Mouse (Mus musculus): Measurements from ENCODE around the gene Ralgds. TPM values are rescaled to one million over a fixed set of nuclear protein-coding genes. Genes with fewer than 3 reads are reported as not detected.

Ralgds gene
- polyA plus RNA-seq, 1 experiment = 5.2 TPM

DNA sequence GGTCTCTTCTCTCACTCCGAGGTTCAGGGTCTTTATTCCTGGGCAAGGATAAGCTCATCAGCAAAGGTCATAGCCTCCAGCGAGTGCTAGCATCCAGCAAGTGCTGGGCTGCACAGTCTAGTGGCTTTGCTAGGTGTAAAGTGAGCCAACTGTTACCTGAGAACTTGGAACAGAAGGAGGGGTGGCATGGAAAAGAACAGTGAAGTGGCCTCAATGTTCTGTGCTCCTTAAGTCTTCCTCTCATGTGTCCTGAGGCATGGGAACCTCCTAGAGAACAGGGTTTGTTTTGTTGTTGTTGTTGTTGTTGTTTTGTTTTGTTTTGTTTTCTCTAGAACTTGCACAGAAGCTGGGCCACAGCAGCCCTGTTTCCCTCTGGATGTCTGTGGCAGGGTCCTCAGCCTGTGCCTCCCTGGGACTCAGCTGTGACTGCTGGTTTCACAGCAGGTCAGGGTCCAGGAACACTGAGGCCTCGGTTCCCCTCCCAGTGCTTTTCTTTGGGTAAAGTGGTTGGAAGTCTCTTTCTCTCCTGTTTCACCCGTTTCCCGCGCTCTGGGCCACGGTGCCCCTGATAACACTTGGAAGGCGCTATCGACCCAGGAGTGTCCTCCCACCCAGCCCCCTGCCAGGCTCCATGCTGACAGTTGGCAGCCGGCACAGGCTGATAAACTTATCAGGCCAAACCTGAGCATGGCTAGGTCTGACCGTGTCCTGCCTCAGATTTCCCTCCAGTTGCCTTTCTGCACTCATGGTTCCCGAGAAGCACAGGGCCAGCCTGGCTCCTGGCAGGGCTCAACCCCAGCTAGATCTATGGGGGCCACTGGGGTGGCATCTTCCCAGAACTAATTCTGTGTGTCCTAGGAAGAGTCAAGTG, 89.0 kb downstream of the Ralgds start:
- H3K4me1 ChIP-seq (ENCODE audit: control insufficient read depth, insufficient read depth, low read length) = peaks cover 14% of the 10 kb centered on the region
- WGBS = 48% methylated on average over 12 of the region's 12 CpGs
- H3K27ac ChIP-seq (ENCODE audit: control insufficient read depth, insufficient read depth, low read depth, low read length, poor library complexity) = peak overlapping the region; percentile 76
- H3K4me3 ChIP-seq (replicated peaks; ENCODE audit: control insufficient read depth, low read depth, low read length) = no peak overlapping the region
- TF ChIP-seq CTCF (IDR thresholded peaks at IDR 0.05; ENCODE audit: control insufficient read depth, insufficient read depth, low read length) = no peak
- TF ChIP-seq POLR2A (IDR thresholded peaks at IDR 0.05; ENCODE audit: borderline replicate concordance, control insufficient read depth, low read depth, low read length) = peak; percentile 58; the same call in 1 of the 2 replicates

Other genes starting within 250 kb of the Ralgds start
- gene Ppp1r26, start 66.3 kb upstream of the Ralgds start, polyA plus RNA-seq (2011; ENCODE audit: insufficient read depth, insufficient read length, low replicate concordance, missing spikeins) = 0.29 and 0.45 TPM in 2 replicates
- 6.8 TPM in 1 of 2 replicates, not detected in the other for gene 1700007K13Rik, start 46.8 kb upstream of the Ralgds start, polyA plus RNA-seq (2011; ENCODE audit: insufficient read depth, insufficient read length, low replicate concordance, missing spikeins)
- gene Mrps2, start 45.1 kb upstream of the Ralgds start, polyA plus RNA-seq (2011; ENCODE audit: insufficient read depth, insufficient read length, low replicate concordance, missing spikeins) = 8.8 and 13.7 TPM in 2 replicates
- gene Gbgt1, start 16.2 kb upstream of the Ralgds start, polyA plus RNA-seq (2011; ENCODE audit: insufficient read depth, insufficient read length, low replicate concordance, missing spikeins) = 1.8 TPM in 1 of 2 replicates, not detected in the other
- gene Gm10134, start 7.0 kb upstream of the Ralgds start, polyA plus RNA-seq (2011; ENCODE audit: insufficient read depth, insufficient read length, low replicate concordance, missing spikeins) = not detected in 2 replicates
- 0.72 TPM in 1 of 2 replicates, not detected in the other for gene Cel, start 50.3 kb downstream of the Ralgds start, polyA plus RNA-seq (2011; ENCODE audit: insufficient read depth, insufficient read length, low replicate concordance, missing spikeins)
- 14.5 and 14.7 TPM in 2 replicates for gene Gtf3c5, start 70.6 kb downstream of the Ralgds start, polyA plus RNA-seq (2011; ENCODE audit: insufficient read depth, insufficient read length, low replicate concordance, missing spikeins)
- 62.0 and 66.9 TPM in 2 replicates for gene Gfi1b, start 108.9 kb downstream of the Ralgds start, polyA plus RNA-seq (2011; ENCODE audit: insufficient read depth, insufficient read length, low replicate concordance, missing spikeins)
- gene Tsc1, start 128.1 kb downstream of the Ralgds start, polyA plus RNA-seq (2011; ENCODE audit: insufficient read depth, insufficient read length, low replicate concordance, missing spikeins) = 9.4 and 12.5 TPM in 2 replicates
- gene Spaca9, start 186.6 kb downstream of the Ralgds start, polyA plus RNA-seq (2011; ENCODE audit: insufficient read depth, insufficient read length, low replicate concordance, missing spikeins) = 2.5 TPM in 1 of 2 replicates, not detected in the other
- gene Ak8, start 187.0 kb downstream of the Ralgds start, polyA plus RNA-seq (2011; ENCODE audit: insufficient read depth, insufficient read length, low replicate concordance, missing spikeins) = 1.7 TPM in 1 of 2 replicates, not detected in the other

Measured in bone marrow, adult 2 months (tissue).